Mouse (Mus musculus) frontal cortex, postnatal 25 days (tissue): ENCODE results near the gene Eml6.
A peak's percentile ranks its signal among the peaks of the same experiment; 100 is the strongest.
"Not testable (repeated sequence)": the region's sequence is repeated elsewhere in the genome, so short reads cannot be mapped to it uniquely, and the experiment has no call there.

ENCODE experiments used
- DNase-seq, 2 experiments: peaks; one replicate each; pipeline ENCODE4 v3.0.0; 2022; ENCODE audit warnings: low spot score in 2 of 2

The Eml6 gene

GRCm38 (mm10) chr11:29790796-29791195, 235.0 kb downstream of the Eml6 start:
- DNase-seq: no peak

- peak; percentile 58 to 75 for DNase-seq
Observed at GRCm38 (mm10) chr11:29788921-29789638, 236.8 kb downstream of the Eml6 start.

GRCm38 (mm10) chr11:29788499-29788898, 237.3 kb downstream of the Eml6 start:
- DNase-seq: no peak

GRCm38 (mm10) chr11:29787473-29787872, 238.4 kb downstream of the Eml6 start:
- no peak for DNase-seq

GRCm38 (mm10) chr11:29786583-29787219, 239.1 kb downstream of the Eml6 start:
- DNase-seq: no peak

- DNase-seq: no peak
Observed at GRCm38 (mm10) chr11:29779409-29780026, 246.3 kb downstream of the Eml6 start.

GRCm38 (mm10) chr11:29778936-29779335, 246.9 kb downstream of the Eml6 start:
- DNase-seq: no peak

- peak; percentile 53 to 59 for DNase-seq
Observed at GRCm38 (mm10) chr11:29777964-29778363, 247.9 kb downstream of the Eml6 start.

- DNase-seq: no peak
Observed at GRCm38 (mm10) chr11:29774760-29775159, 251.1 kb downstream of the Eml6 start.

- DNase-seq: no peak
Observed at GRCm38 (mm10) chr11:29774296-29774695, 251.5 kb downstream of the Eml6 start.

- no peak for DNase-seq
Observed at GRCm38 (mm10) chr11:29772279-29772678, 253.6 kb downstream of the Eml6 start.

GRCm38 (mm10) chr11:29770666-29771400, 255.0 kb downstream of the Eml6 start:
- no peak for DNase-seq

- DNase-seq: no peak
Observed at GRCm38 (mm10) chr11:29768523-29768922, 257.3 kb downstream of the Eml6 start.

GRCm38 (mm10) chr11:29766313-29766982, 259.4 kb downstream of the Eml6 start:
- no peak for DNase-seq

GRCm38 (mm10) chr11:29765063-29765462, 260.8 kb downstream of the Eml6 start:
- DNase-seq: no peak

GRCm38 (mm10) chr11:29762768-29763167, 263.1 kb downstream of the Eml6 start:
- no peak for DNase-seq

GRCm38 (mm10) chr11:29761387-29761786, 264.4 kb downstream of the Eml6 start:
- no peak for DNase-seq

GRCm38 (mm10) chr11:29758617-29759016, 267.2 kb downstream of the Eml6 start:
- no peak for DNase-seq

- not testable (repeated sequence) for DNase-seq
Observed at GRCm38 (mm10) chr11:29756007-29756406, 269.8 kb downstream of the Eml6 start.

GRCm38 (mm10) chr11:29751648-29752611, 273.9 kb downstream of the Eml6 start:
- DNase-seq: no peak
